Mouse (Mus musculus): ENCODE data around the gene Tra2a. TPM values are rescaled to one million over a fixed set of nuclear protein-coding genes. Genes with fewer than 3 reads are reported as not detected.
A peak's percentile ranks its signal among the peaks of the same experiment; 100 is the strongest.
"Not testable (repeated sequence)": the region's sequence is repeated elsewhere in the genome, so short reads cannot be mapped to it uniquely, and the experiment has no call there.

The Tra2a gene
- polyA plus RNA-seq, 1 experiment from 2014 or later, result 71.3 TPM

DNA sequence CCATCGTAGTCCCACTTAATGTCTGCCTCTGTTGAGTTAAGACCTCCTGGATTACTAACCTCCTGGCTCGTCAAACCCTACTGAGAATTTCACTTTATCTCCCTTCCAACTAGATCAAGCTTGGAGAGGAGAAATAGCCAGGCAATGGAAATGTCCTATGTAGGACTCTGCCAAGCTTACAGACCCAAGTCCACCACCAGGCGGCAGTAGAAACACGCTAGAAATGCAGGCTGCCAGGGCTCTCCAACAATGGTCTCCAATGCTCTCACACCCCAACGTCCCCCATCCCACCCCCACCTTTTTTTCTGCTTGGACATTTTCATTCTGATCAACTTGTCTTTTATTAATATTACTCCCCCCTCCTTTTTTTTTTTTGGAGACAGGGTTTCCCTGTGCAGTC, 5.4 kb upstream of the Tra2a start:
- Histone ChIP-seq H3K4me1 (ENCODE audit: control insufficient read depth, insufficient read depth, low read length) (no peaks in the 10 kb centered on the region), H3K4me2 (ENCODE audit: low read depth, low read length) (no peak overlapping the region), H3K36me3 (ENCODE audit: control insufficient read depth, insufficient read depth, low read length) (no peaks in the 10 kb centered on the region), H3K27ac (ENCODE audit: low read length) (no peak overlapping the region), H3K9me3 (ENCODE audit: control insufficient read depth, low read length) (no peaks in the 10 kb centered on the region), H3K27me3 (replicated peaks; ENCODE audit: control insufficient read depth, insufficient read depth, low read length) (no peaks in the 10 kb centered on the region), H3K9ac (ENCODE audit: low read depth, low read length) (no peak overlapping the region), H3K4me3 (ENCODE audit: low read length) (no peak overlapping the region)
- peak; percentile 55; the same call in 1 of the 2 replicates for ATAC-seq
- 23% methylated on average over 5 of the region's 5 CpGs for WGBS

GRCm38 (mm10) chr6:49267686-49268085, 3.9 kb upstream of the Tra2a start:
- no peaks in the 10 kb centered on the region for H3K36me3 ChIP-seq (ENCODE audit: control insufficient read depth, insufficient read depth, low read length)
- 0 out of 2 replicates have a peak, but pooled peaks have one; percentile 12 for ATAC-seq
- no peaks in the 10 kb centered on the region for H3K9me3 ChIP-seq (ENCODE audit: control insufficient read depth, low read length)
- no peak overlapping the region for H3K27ac ChIP-seq (ENCODE audit: low read length)
- H3K4me3 ChIP-seq (ENCODE audit: low read length), result no peak overlapping the region
- H3K4me2 ChIP-seq (ENCODE audit: low read depth, low read length), result no peak overlapping the region
- no peaks in the 10 kb centered on the region for H3K4me1 ChIP-seq (ENCODE audit: control insufficient read depth, insufficient read depth, low read length)
- H3K9ac ChIP-seq (ENCODE audit: low read depth, low read length), result no peak overlapping the region
- WGBS, result 52% methylated on average over 4 of the region's 4 CpGs
- no peaks in the 10 kb centered on the region for H3K27me3 ChIP-seq (replicated peaks; ENCODE audit: control insufficient read depth, insufficient read depth, low read length)

DNA sequence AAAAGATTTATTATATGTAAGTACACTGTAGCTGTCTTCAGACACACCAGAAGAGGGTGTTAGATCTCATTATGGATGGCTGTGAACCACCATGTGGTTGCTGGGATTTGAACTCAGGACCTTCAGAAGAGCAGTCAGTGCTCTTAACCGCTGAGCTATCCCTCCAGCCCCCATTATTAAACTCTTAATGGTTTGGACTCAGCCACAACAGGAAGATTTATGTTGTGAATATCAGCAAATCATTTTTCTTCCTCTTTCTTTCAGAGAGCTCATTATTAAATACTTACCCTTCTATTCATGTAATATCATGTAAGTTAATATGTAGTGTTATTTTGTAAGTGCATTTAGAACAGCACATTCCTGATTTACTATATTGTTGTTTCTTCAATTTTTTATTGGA, 1.4 kb upstream of the Tra2a start:
- H3K4me2 ChIP-seq (ENCODE audit: low read depth, low read length); H3K27me3 ChIP-seq (replicated peaks; ENCODE audit: control insufficient read depth, insufficient read depth, low read length); H3K36me3 ChIP-seq (ENCODE audit: control insufficient read depth, insufficient read depth, low read length); H3K27ac ChIP-seq (ENCODE audit: low read length); H3K4me3 ChIP-seq (ENCODE audit: low read length); ATAC-seq; H3K9ac ChIP-seq (ENCODE audit: low read depth, low read length); H3K9me3 ChIP-seq (ENCODE audit: control insufficient read depth, low read length): not testable (repeated sequence)
- peaks cover 11% of the 10 kb centered on the region for H3K4me1 ChIP-seq (ENCODE audit: control insufficient read depth, insufficient read depth, low read length)
- WGBS, result 97% methylated on average over 1 of the region's 1 CpGs

- not testable (repeated sequence) for H3K9ac ChIP-seq (ENCODE audit: low read depth, low read length); H3K4me2 ChIP-seq (ENCODE audit: low read depth, low read length); H3K27me3 ChIP-seq (replicated peaks; ENCODE audit: control insufficient read depth, insufficient read depth, low read length); H3K36me3 ChIP-seq (ENCODE audit: control insufficient read depth, insufficient read depth, low read length); H3K9me3 ChIP-seq (ENCODE audit: control insufficient read depth, low read length); ATAC-seq; H3K27ac ChIP-seq (ENCODE audit: low read length); H3K4me3 ChIP-seq (ENCODE audit: low read length)
- WGBS, result 77% methylated on average over 7 of the region's 7 CpGs
- H3K4me1 ChIP-seq (ENCODE audit: control insufficient read depth, insufficient read depth, low read length), result peaks cover 12% of the 10 kb centered on the region
Measured at GRCm38 (mm10) chr6:49264446-49264845, 613 bp upstream of the Tra2a start.

- no peaks in the 10 kb centered on the region for H3K27me3 ChIP-seq (replicated peaks; ENCODE audit: control insufficient read depth, insufficient read depth, low read length)
- H3K27ac ChIP-seq (ENCODE audit: low read length), result peak overlapping the region; percentile 96
- H3K4me3 ChIP-seq (ENCODE audit: low read length), result peak overlapping the region; percentile 100
- no peaks in the 10 kb centered on the region for H3K36me3 ChIP-seq (ENCODE audit: control insufficient read depth, insufficient read depth, low read length)
- WGBS, result under 1% methylated on average over 71 of the region's 71 CpGs
- peaks cover 19% of the 10 kb centered on the region for H3K4me1 ChIP-seq (ENCODE audit: control insufficient read depth, insufficient read depth, low read length)
- H3K9me3 ChIP-seq (ENCODE audit: control insufficient read depth, low read length), result no peaks in the 10 kb centered on the region
- peak overlapping the region; percentile 73 for H3K4me2 ChIP-seq (ENCODE audit: low read depth, low read length)
- H3K9ac ChIP-seq (ENCODE audit: low read depth, low read length), result peak overlapping the region; percentile 100
- ATAC-seq, result peak; percentile 71
Measured at GRCm38 (mm10) chr6:49263081-49263846, 569 bp downstream of the Tra2a start.

DNA sequence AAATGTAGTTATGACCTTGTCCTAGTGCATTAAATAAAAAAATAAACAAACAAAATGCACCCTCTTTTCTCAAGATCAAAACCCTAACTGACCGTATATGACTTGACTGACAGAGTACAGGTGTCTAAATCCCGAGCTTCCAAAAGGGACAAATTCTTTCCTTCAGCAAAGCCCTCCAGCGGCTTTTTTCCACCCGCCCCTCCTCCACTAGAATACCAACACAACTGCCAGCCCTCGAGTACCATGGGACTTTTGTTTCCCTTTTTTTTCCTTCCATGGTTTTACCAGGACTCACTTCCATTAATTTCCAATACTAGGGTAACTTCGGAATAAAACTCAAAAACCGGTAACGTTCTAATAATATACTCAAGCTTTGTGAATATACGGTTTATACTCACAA, 1.4 kb downstream of the Tra2a start:
- Histone ChIP-seq H3K36me3 (ENCODE audit: control insufficient read depth, insufficient read depth, low read length) (no peaks in the 10 kb centered on the region), H3K4me2 (ENCODE audit: low read depth, low read length) (peak overlapping the region; percentile 73), H3K9ac (ENCODE audit: low read depth, low read length) (peak overlapping the region; percentile 100), H3K4me3 (ENCODE audit: low read length) (peak overlapping the region; percentile 100), H3K9me3 (ENCODE audit: control insufficient read depth, low read length) (no peaks in the 10 kb centered on the region), H3K27me3 (replicated peaks; ENCODE audit: control insufficient read depth, insufficient read depth, low read length) (no peaks in the 10 kb centered on the region), H3K27ac (ENCODE audit: low read length) (no peak overlapping the region), H3K4me1 (ENCODE audit: control insufficient read depth, insufficient read depth, low read length) (peaks cover 19% of the 10 kb centered on the region)
- no peak for ATAC-seq
- under 1% methylated on average over 9 of the region's 9 CpGs for WGBS

DNA sequence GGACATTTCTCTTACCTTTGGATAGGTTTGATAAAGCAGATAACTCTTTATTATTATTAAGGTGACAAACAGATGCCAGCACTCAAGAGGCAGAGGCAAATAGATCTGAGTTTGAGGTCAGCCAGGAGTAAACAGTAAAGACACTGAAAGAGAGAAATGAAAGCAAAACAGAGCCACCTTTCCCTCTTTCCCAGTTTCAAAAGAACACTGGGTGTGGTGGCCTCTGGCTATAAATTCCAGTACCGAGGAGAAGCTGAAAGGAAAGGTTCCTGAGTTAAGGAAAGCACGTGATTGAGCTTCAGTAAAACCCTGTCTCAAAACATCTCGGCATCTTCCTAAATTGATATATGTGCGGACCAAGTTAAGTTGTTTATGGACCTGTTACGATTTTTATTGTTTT, 4.1 kb downstream of the Tra2a start:
- Histone ChIP-seq H3K4me1 (ENCODE audit: control insufficient read depth, insufficient read depth, low read length) (peaks cover 19% of the 10 kb centered on the region), H3K9me3 (ENCODE audit: control insufficient read depth, low read length) (no peaks in the 10 kb centered on the region), H3K9ac (ENCODE audit: low read depth, low read length) (no peak overlapping the region), H3K36me3 (ENCODE audit: control insufficient read depth, insufficient read depth, low read length) (no peaks in the 10 kb centered on the region), H3K27ac (ENCODE audit: low read length) (no peak overlapping the region), H3K27me3 (replicated peaks; ENCODE audit: control insufficient read depth, insufficient read depth, low read length) (no peaks in the 10 kb centered on the region), H3K4me2 (ENCODE audit: low read depth, low read length) (no peak overlapping the region), H3K4me3 (ENCODE audit: low read length) (no peak overlapping the region)
- 24% methylated on average over 5 of the region's 5 CpGs for WGBS
- ATAC-seq, result no peak

- Histone ChIP-seq H3K9me3 (ENCODE audit: control insufficient read depth, low read length) (no peaks in the 10 kb centered on the region), H3K4me3 (ENCODE audit: low read length) (no peak overlapping the region), H3K9ac (ENCODE audit: low read depth, low read length) (no peak overlapping the region), H3K4me1 (ENCODE audit: control insufficient read depth, insufficient read depth, low read length) (peaks cover 19% of the 10 kb centered on the region), H3K27ac (ENCODE audit: low read length) (no peak overlapping the region), H3K27me3 (replicated peaks; ENCODE audit: control insufficient read depth, insufficient read depth, low read length) (no peaks in the 10 kb centered on the region), H3K4me2 (ENCODE audit: low read depth, low read length) (no peak overlapping the region), H3K36me3 (ENCODE audit: control insufficient read depth, insufficient read depth, low read length) (no peaks in the 10 kb centered on the region)
- peak; percentile 58 for ATAC-seq
- 72% methylated on average over 2 of the region's 2 CpGs for WGBS
Measured at GRCm38 (mm10) chr6:49257880-49258279, 6.0 kb downstream of the Tra2a start.

DNA sequence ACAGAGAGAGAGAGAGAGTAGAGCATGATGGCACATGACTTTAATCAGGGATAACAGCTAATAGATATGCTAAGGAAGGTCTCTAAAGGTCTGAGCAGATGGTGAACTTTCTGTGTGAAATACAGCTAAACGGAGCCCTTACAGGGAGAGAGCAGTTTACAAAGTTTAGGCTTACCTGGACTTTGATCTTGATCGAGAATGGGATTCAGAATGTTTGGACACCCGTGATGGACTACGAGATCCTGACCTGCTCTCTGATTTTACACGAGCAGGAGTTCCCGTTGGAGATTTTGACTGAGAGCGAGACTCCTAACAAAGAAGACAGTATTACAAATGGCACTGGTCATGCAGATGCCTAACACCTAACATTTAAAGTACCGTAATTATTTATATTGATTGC, 11.6 kb downstream of the Tra2a start:
- Histone ChIP-seq H3K9ac (ENCODE audit: low read depth, low read length) (no peak overlapping the region), H3K4me3 (ENCODE audit: low read length) (no peak overlapping the region), H3K9me3 (ENCODE audit: control insufficient read depth, low read length) (no peaks in the 10 kb centered on the region), H3K4me1 (ENCODE audit: control insufficient read depth, insufficient read depth, low read length) (no peaks in the 10 kb centered on the region), H3K36me3 (ENCODE audit: control insufficient read depth, insufficient read depth, low read length) (peaks cover 22% of the 10 kb centered on the region), H3K4me2 (ENCODE audit: low read depth, low read length) (no peak overlapping the region), H3K27ac (ENCODE audit: low read length) (no peak overlapping the region), H3K27me3 (replicated peaks; ENCODE audit: control insufficient read depth, insufficient read depth, low read length) (no peaks in the 10 kb centered on the region)
- no peak for ATAC-seq
- 89% methylated on average over 8 of the region's 8 CpGs for WGBS

DNA sequence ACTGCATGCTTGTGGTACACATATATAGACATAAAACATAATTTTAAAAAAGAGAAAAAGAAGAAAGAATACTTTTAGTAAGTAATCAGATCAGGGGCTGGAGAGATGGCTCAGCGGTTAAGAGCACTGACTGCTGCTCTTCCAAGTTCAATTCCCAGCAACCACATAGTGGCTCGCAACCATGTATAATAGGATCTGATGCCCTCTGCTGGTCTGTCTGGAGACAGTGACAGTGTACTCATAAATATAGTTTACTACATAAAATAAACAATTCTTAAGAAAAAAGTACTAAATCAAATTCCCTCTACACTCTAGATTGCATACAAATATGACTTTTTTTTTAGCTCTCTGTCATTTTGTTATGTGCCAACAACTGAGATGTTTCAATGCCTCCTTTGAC, 12.6 kb downstream of the Tra2a start:
- H3K4me1 ChIP-seq (ENCODE audit: control insufficient read depth, insufficient read depth, low read length), result no peaks in the 10 kb centered on the region
- H3K27me3 ChIP-seq (replicated peaks; ENCODE audit: control insufficient read depth, insufficient read depth, low read length), result no peaks in the 10 kb centered on the region
- no peak for ATAC-seq
- H3K4me3 ChIP-seq (ENCODE audit: low read length), result no peak overlapping the region
- no peak overlapping the region for H3K27ac ChIP-seq (ENCODE audit: low read length)
- no peak overlapping the region for H3K4me2 ChIP-seq (ENCODE audit: low read depth, low read length)
- H3K36me3 ChIP-seq (ENCODE audit: control insufficient read depth, insufficient read depth, low read length), result peaks cover 24% of the 10 kb centered on the region
- no peak overlapping the region for H3K9ac ChIP-seq (ENCODE audit: low read depth, low read length)
- H3K9me3 ChIP-seq (ENCODE audit: control insufficient read depth, low read length), result no peaks in the 10 kb centered on the region
- 96% methylated on average over 2 of the region's 2 CpGs for WGBS
